Comparison of ENCODE assay signal across 24 mouse cellular contexts in genomic region chr13:78348830-78349229, GRCm38 (mm10).
"Had no signal": no experiment of that assay in that cellular context is flagged by ENCODE, and none has a peak within 500 bp of the region (broad histone marks: within the 10 kb centered on the region; RNA-seq: fewer than 3 reads in every experiment).

No protein-coding gene starts in this region.

- H3K4me1 ChIP-seq: heart, embryonic 10.5 days; heart, embryonic 12.5 days; hindbrain, embryonic 10.5 days; hindbrain, embryonic 12.5 days; limb, embryonic 13.5 days; limb, embryonic 15.5 days had no signal

- H3K9ac ChIP-seq: heart, embryonic 12.5 days; hindbrain, embryonic 12.5 days; hindbrain, embryonic 14.5 days; limb, embryonic 13.5 days; limb, embryonic 15.5 days had no signal

- ATAC-seq: forebrain, embryonic 16.5 days; hindbrain, embryonic 16.5 days; intestine, embryonic 16.5 days had no signal

- H3K9me3 ChIP-seq: heart, embryonic 10.5 days; heart, embryonic 12.5 days; hindbrain, embryonic 10.5 days; hindbrain, embryonic 12.5 days; limb, embryonic 13.5 days; limb, embryonic 15.5 days had no signal

- H3K27me3 ChIP-seq: heart, embryonic 12.5 days; hindbrain, embryonic 12.5 days; limb, embryonic 13.5 days; limb, embryonic 15.5 days had no signal

- H3K4me2 ChIP-seq: heart, embryonic 12.5 days; hindbrain, embryonic 12.5 days; hindbrain, embryonic 14.5 days; limb, embryonic 13.5 days; limb, embryonic 15.5 days had no signal

- H3K36me3 ChIP-seq: heart, embryonic 10.5 days; heart, embryonic 12.5 days; hindbrain, embryonic 10.5 days; hindbrain, embryonic 12.5 days; limb, embryonic 13.5 days; limb, embryonic 15.5 days had no signal

- DNase-seq: gastrocnemius, adult 2 months; gastrocnemius, postnatal 10 days; gastrocnemius, postnatal 25 days; heart, adult 18-20 months; heart, postnatal 10 days; heart, postnatal 4 days; kidney, adult 11 months; kidney, adult 2 months; kidney, adult 9 months; kidney, postnatal 14 days; kidney, postnatal 36 days; layer of hippocampus, adult 9-11 months; layer of hippocampus, postnatal 36 days; left cerebral cortex, postnatal 4 days had no signal

- H3K4me3 ChIP-seq: gastrocnemius, adult 2 months; heart, embryonic 10.5 days; heart, embryonic 12.5 days; hindbrain, embryonic 10.5 days; hindbrain, embryonic 12.5 days; limb, embryonic 13.5 days; limb, embryonic 15.5 days had no signal

- H3K27ac ChIP-seq: gastrocnemius, adult 2 months; heart, embryonic 10.5 days; hindbrain, embryonic 10.5 days; hindbrain, embryonic 12.5 days; hindbrain, embryonic 14.5 days; limb, embryonic 13.5 days; limb, embryonic 15.5 days had no signal
